Mouse (Mus musculus) neutrophil, adult 5-6 weeks (primary cell): ENCODE measurements around the gene Cgas. TPM values are rescaled to one million over a fixed set of nuclear protein-coding genes. Genes with fewer than 3 reads are reported as not detected.

Source experiments
- ATAC-seq: fragments of 151-379, 151-347 bp; 2 replicates; pipeline ENCODE4 v1.8.0; 2017; ENCODE audit warnings: mild to moderate bottlenecking, moderate TSS enrichment; ENCODE audit not compliant: insufficient number of reproducible peaks, poor library complexity, low FRiP score, severe bottlenecking; ENCODE audit errors: extremely low read depth
- total RNA-seq: library from RNA; stranded (forward); fragments of 200-1000 nt; gene quantifications from 2 replicates; pipeline ENCODE4 v1.2.3, GENCODE M21; 2017

The Cgas gene
- total RNA-seq, 1 experiment from 2014 or later: 2.2 TPM

GRCm38 (mm10) chr9:78395244-78395629 lies 47.8 kb downstream of the Cgas start:
- ATAC-seq: no peak

- no peak for ATAC-seq
These were observed 48.4 kb downstream of the Cgas start for GRCm38 (mm10) chr9:78394602-78395001.

- no peak for ATAC-seq
These were observed 49.3 kb downstream of the Cgas start for GRCm38 (mm10) chr9:78393741-78394140.

GRCm38 (mm10) chr9:78389981-78390380 lies 53.1 kb downstream of the Cgas start:
- ATAC-seq: no peak

- ATAC-seq: no peak
These were observed 56.1 kb downstream of the Cgas start for GRCm38 (mm10) chr9:78386947-78387346.

GRCm38 (mm10) chr9:78385893-78386292 lies 57.1 kb downstream of the Cgas start:
- no peak for ATAC-seq

Other genes with a start within 250 kb of the Cgas start
- gene Gsta1, start 212.6 kb downstream of the Cgas start, total RNA-seq: not detected in 2 replicates
- gene Gm3776, start 186.1 kb downstream of the Cgas start, total RNA-seq: not detected in 2 replicates
- not detected in 2 replicates for gene Gm10639, start 153.3 kb downstream of the Cgas start, total RNA-seq
- gene Omt2a, start 128.4 kb downstream of the Cgas start, total RNA-seq: not detected in 2 replicates
- gene Omt2b, start 115.6 kb downstream of the Cgas start, total RNA-seq: not detected in 2 replicates
- 2.5 TPM in 1 of 2 replicates, not detected in the other for gene Gsta2, start 87.4 kb downstream of the Cgas start, total RNA-seq
- not detected in 2 replicates for gene Dppa5a, start 75.1 kb downstream of the Cgas start, total RNA-seq
- not detected in 2 replicates for gene Ooep, start 64.5 kb downstream of the Cgas start, total RNA-seq
- 0.58 TPM in 1 of 2 replicates, not detected in the other for gene Ddx43, start 47.5 kb downstream of the Cgas start, total RNA-seq
- gene Mto1, start 5.0 kb upstream of the Cgas start, total RNA-seq: 34.0 and 34.7 TPM in 2 replicates
- gene Gm17324, start 5.5 kb upstream of the Cgas start, total RNA-seq: not detected in 2 replicates
- 5,017 and 5,158 TPM in 2 replicates for gene Eef1a1, start 45.9 kb upstream of the Cgas start, total RNA-seq
- 7.0 and 9.0 TPM in 2 replicates for gene Slc17a5, start 144.8 kb upstream of the Cgas start, total RNA-seq
- gene Cd109, start 172.3 kb upstream of the Cgas start, total RNA-seq: not detected in 2 replicates